Mouse (Mus musculus) adrenal gland, adult (tissue): ENCODE data around the gene Slc35d1.
A peak's percentile ranks its signal among the peaks of the same experiment; 100 is the strongest.
"Not testable (repeated sequence)": the region's sequence is repeated elsewhere in the genome, so short reads cannot be mapped to it uniquely, and the experiment has no call there.

Experiments
- DNase-seq, 2 experiments: peaks; one replicate each; pipeline ENCODE4 v3.0.0; 2022 to 2023; ENCODE audit warnings: low spot score in 1 of 2; ENCODE audit not compliant: inconsistent age in 2 of 2

Gene Slc35d1

GRCm38 (mm10) chr4:103188786-103189640 lies 26.0 kb downstream of the Slc35d1 start:
- DNase-seq = no peak

GRCm38 (mm10) chr4:103180300-103180888 lies 34.6 kb downstream of the Slc35d1 start:
- DNase-seq = no peak

GRCm38 (mm10) chr4:103179581-103179980 lies 35.4 kb downstream of the Slc35d1 start:
- no peak for DNase-seq

- DNase-seq = peak; percentile 25 to 53
Measured at GRCm38 (mm10) chr4:103178635-103179318, 36.2 kb downstream of the Slc35d1 start.

GRCm38 (mm10) chr4:103177681-103178080 lies 37.3 kb downstream of the Slc35d1 start:
- DNase-seq = no peak

GRCm38 (mm10) chr4:103174001-103174400 lies 41.0 kb downstream of the Slc35d1 start:
- DNase-seq = no peak

- DNase-seq = no peak
Measured at GRCm38 (mm10) chr4:103173507-103173906, 41.5 kb downstream of the Slc35d1 start.

- no peak for DNase-seq
Measured at GRCm38 (mm10) chr4:103171256-103171655, 43.7 kb downstream of the Slc35d1 start.

GRCm38 (mm10) chr4:103166198-103166597 lies 48.8 kb downstream of the Slc35d1 start:
- not testable (repeated sequence) for DNase-seq

- DNase-seq = no peak
Measured at GRCm38 (mm10) chr4:103158781-103159180, 56.2 kb downstream of the Slc35d1 start.

- DNase-seq = peak in 1 of 2 experiments; percentile 42
Measured at GRCm38 (mm10) chr4:103151946-103152345, 63.0 kb downstream of the Slc35d1 start.

- DNase-seq = peak; percentile 69 to 90
Measured at GRCm38 (mm10) chr4:103146339-103146738, 68.6 kb downstream of the Slc35d1 start.

- no peak for DNase-seq
Measured at GRCm38 (mm10) chr4:103136946-103137345, 78.0 kb downstream of the Slc35d1 start.

- no peak for DNase-seq
Measured at GRCm38 (mm10) chr4:103126533-103126932, 88.4 kb downstream of the Slc35d1 start.

- DNase-seq = peak in 1 of 2 experiments; percentile 50
Measured at GRCm38 (mm10) chr4:103123606-103124005, 91.4 kb downstream of the Slc35d1 start.

- DNase-seq = peak in 1 of 2 experiments; percentile 52
Measured at GRCm38 (mm10) chr4:103123086-103123485, 91.9 kb downstream of the Slc35d1 start.

- no peak for DNase-seq
Measured at GRCm38 (mm10) chr4:103120874-103121389, 94.0 kb downstream of the Slc35d1 start.
